Mouse (Mus musculus) cortical plate, adult 2 months (tissue): ENCODE data around the gene Atoh8.

Experiments used
- CTCF ChIP-seq: fragments of 200-500 bp; IDR thresholded peaks from 2 replicates; pipeline ENCODE4 v1.5.1; 2011; ENCODE audit warnings: mild to moderate bottlenecking, control low read depth, low read length; ENCODE audit not compliant: insufficient read depth; ENCODE audit errors: extremely low read depth
- POLR2A ChIP-seq: fragments of 200-500 bp; IDR thresholded peaks from 2 replicates; pipeline ENCODE4 v1.6.1; 2011; ENCODE audit warnings: mild to moderate bottlenecking, low read length, control low read depth; ENCODE audit not compliant: insufficient read depth; ENCODE audit errors: extremely low read depth

DNA sequence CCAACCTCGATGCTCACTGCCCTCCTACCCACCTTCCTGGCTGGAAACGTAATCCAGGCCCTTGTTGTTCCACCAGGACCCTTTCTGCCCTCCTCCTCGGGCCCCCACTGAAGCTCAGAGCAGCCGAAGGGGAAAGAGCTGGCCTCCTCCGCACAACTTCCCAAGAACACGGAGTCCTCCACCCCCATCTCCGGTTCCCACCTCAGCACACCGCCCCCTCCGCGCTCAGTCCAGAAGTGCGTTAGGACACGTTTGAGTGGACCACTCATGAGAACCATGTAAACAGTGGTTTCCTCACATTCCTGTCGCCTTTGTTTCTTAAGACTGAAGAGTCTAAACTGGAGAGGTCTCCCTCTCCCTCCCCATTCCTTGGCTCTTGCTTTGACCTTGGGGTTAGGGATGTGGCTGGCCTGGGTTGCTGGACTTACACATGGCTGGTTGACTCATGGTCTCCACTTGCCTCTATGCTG lies 41.6 kb upstream of the Atoh8 start:
- TF ChIP-seq POLR2A (no peak), CTCF (no peak)
